Mouse (Mus musculus) CH12.LX (cell line): ENCODE measurements around the gene Frs2. TPM values are rescaled to one million over a fixed set of nuclear protein-coding genes. Genes with fewer than 3 reads are reported as not detected.

Experiments
- DNase-seq: peaks from one replicate; pipeline ENCODE4 v3.0.0-alpha.2; 2013; ENCODE audit errors: extremely low read depth
- H3K27ac ChIP-seq: 2 replicates; pipeline ENCODE4 v1.5.1; 2012; ENCODE audit warnings: low read depth, mild to moderate bottlenecking, control low read depth, moderate library complexity; ENCODE audit not compliant: insufficient read depth
- H3K27me3 ChIP-seq: replicated peaks from 2 replicates; pipeline ENCODE3; 2012; ENCODE audit warnings: inconsistent platforms
- H3K36me3 ChIP-seq, 2 experiments: replicated peaks in 1 of 2; 2 replicates each; pipeline versions ENCODE3 to v1.6.1; 2012; ENCODE audit warnings: inconsistent platforms in 1 of 2, low read length in 1 of 2, mild to moderate bottlenecking in 1 of 2, mixed read lengths in 1 of 2, moderate library complexity in 1 of 2; ENCODE audit not compliant: control insufficient read depth in 1 of 2, insufficient read depth in 1 of 2
- H3K4me1 ChIP-seq, 2 experiments: 2 replicates each; pipeline ENCODE4 v1.6.1; 2012; ENCODE audit warnings: inconsistent platforms in 1 of 2, moderate library complexity in 1 of 2; ENCODE audit not compliant: insufficient read depth in 2 of 2, control insufficient read depth in 1 of 2
- H3K4me2 ChIP-seq: 2 replicates; pipeline ENCODE4 v1.6.1; 2012; ENCODE audit warnings: low read depth, mild to moderate bottlenecking, control low read depth; ENCODE audit not compliant: poor library complexity, insufficient read depth, severe bottlenecking
- H3K4me3 ChIP-seq, 3 experiments: fragments of 150-350 bp in 1 of 3; sonication (generic) in 1 of 3; replicated peaks in 1 of 3; 2 replicates each; pipeline versions ENCODE3 to v1.5.1; 2011 to 2012; ENCODE audit warnings: low read depth in 2 of 3, low read length in 2 of 3, mild to moderate bottlenecking in 2 of 3, moderate library complexity in 2 of 3, control low read depth in 1 of 3, improper control_type of control experiment in 1 of 3, inconsistent platforms in 1 of 3, mixed read lengths in 1 of 3; ENCODE audit not compliant: poor library complexity in 1 of 3
- H3K79me2 ChIP-seq: replicated peaks from 2 replicates; pipeline ENCODE4 v1.6.1; 2012; ENCODE audit warnings: mild to moderate bottlenecking, moderate library complexity; ENCODE audit not compliant: control insufficient read depth, poor library complexity, insufficient read depth, severe bottlenecking; ENCODE audit errors: extremely low read depth
- H3K9ac ChIP-seq: 2 replicates; pipeline ENCODE4 v1.6.1; 2012; ENCODE audit warnings: low read depth, mild to moderate bottlenecking, control low read depth, moderate library complexity; ENCODE audit not compliant: insufficient read depth
- H3K9me3 ChIP-seq: replicated peaks from 2 replicates; pipeline ENCODE3; 2012; ENCODE audit warnings: low read length, inconsistent platforms, mixed read lengths
- CHD2 ChIP-seq: IDR thresholded peaks from 2 replicates; pipeline ENCODE4 v1.6.1; 2011; ENCODE audit warnings: low read length, improper control_type of control experiment
- CTCF ChIP-seq, 2 experiments: IDR thresholded peaks in 1 of 2; conservative IDR thresholded peaks in 1 of 2; 2 replicates each; pipeline ENCODE4 v1.5.1; 2011 to 2012; ENCODE audit warnings: low read depth in 2 of 2, low read length in 2 of 2, improper control_type of control experiment in 1 of 2, inconsistent platforms in 1 of 2, mild to moderate bottlenecking in 1 of 2, moderate library complexity in 1 of 2
- EP300 ChIP-seq: IDR thresholded peaks from 2 replicates; pipeline ENCODE4 v1.6.1; 2011; ENCODE audit warnings: low read length, improper control_type of control experiment
- GABPA ChIP-seq: IDR thresholded peaks from 2 replicates; pipeline ENCODE4 v1.6.1; 2012; ENCODE audit warnings: low read depth, low read length, improper control_type of control experiment, inconsistent platforms; ENCODE audit not compliant: insufficient replicate concordance
- HCFC1 ChIP-seq: IDR thresholded peaks from 2 replicates; pipeline ENCODE4 v1.6.1; 2012; ENCODE audit warnings: low read depth, mild to moderate bottlenecking, inconsistent platforms, low read length, improper control_type of control experiment
- KAT2A ChIP-seq: IDR thresholded peaks from 2 replicates; pipeline ENCODE4 v1.6.1; 2012; ENCODE audit warnings: low read length, improper control_type of control experiment, inconsistent platforms; ENCODE audit not compliant: insufficient replicate concordance
- MAFK ChIP-seq: IDR thresholded peaks from 2 replicates; pipeline ENCODE4 v1.6.1; 2011; ENCODE audit warnings: low read length, improper control_type of control experiment; ENCODE audit not compliant: insufficient replicate concordance
- MAX ChIP-seq: IDR thresholded peaks from 2 replicates; pipeline ENCODE4 v1.6.1; 2011; ENCODE audit warnings: low read length, improper control_type of control experiment
- MAZ ChIP-seq: IDR thresholded peaks from 2 replicates; pipeline ENCODE4 v1.6.1; 2012; ENCODE audit warnings: low read depth, mild to moderate bottlenecking, inconsistent platforms, low read length, improper control_type of control experiment, moderate library complexity
- POLR2A ChIP-seq: IDR thresholded peaks from 2 replicates; pipeline ENCODE4 v1.6.1; 2011; ENCODE audit warnings: low read depth, mild to moderate bottlenecking, improper control_type of control experiment, low read length
- RCOR1 ChIP-seq: conservative IDR thresholded peaks from 2 replicates; pipeline ENCODE4 v1.6.1; 2012; ENCODE audit warnings: low read depth, mild to moderate bottlenecking, inconsistent platforms, low read length, improper control_type of control experiment
- SIN3A ChIP-seq: IDR thresholded peaks from 2 replicates; pipeline ENCODE4 v1.6.1; 2012; ENCODE audit warnings: low read length, improper control_type of control experiment, inconsistent platforms
- TCF12 ChIP-seq: IDR thresholded peaks from 2 replicates; pipeline ENCODE4 v1.6.1; 2014; ENCODE audit warnings: low read depth, mild to moderate bottlenecking, inconsistent platforms, low read length, improper control_type of control experiment
- UBTF ChIP-seq: IDR thresholded peaks from 2 replicates; pipeline ENCODE4 v1.6.1; 2012; ENCODE audit warnings: low read depth, mild to moderate bottlenecking, inconsistent platforms, low read length, improper control_type of control experiment, moderate library complexity
- USF2 ChIP-seq: conservative IDR thresholded peaks from 2 replicates; pipeline ENCODE4 v1.6.1; 2011; ENCODE audit warnings: low read depth, low read length, improper control_type of control experiment
- ZC3H11A ChIP-seq: IDR thresholded peaks from 2 replicates; pipeline ENCODE4 v1.6.1; 2012; ENCODE audit warnings: low read depth, mild to moderate bottlenecking, inconsistent platforms, low read length, improper control_type of control experiment
- ZKSCAN1 ChIP-seq: IDR thresholded peaks from 2 replicates; pipeline ENCODE4 v1.6.1; 2012; ENCODE audit warnings: low read depth, inconsistent platforms, low read length, improper control_type of control experiment, borderline replicate concordance
- dilution Hi-C: fragments of 300-500 bp; cut with MboI; formaldehyde crosslinking; loops from 2 replicates; pipeline ENCODE4 v1.14.3; 2020; ENCODE audit warnings: low sequenced_read_pairs; ENCODE audit not compliant: extremely low pct_unique_long_range_greater_than_20kb, extremely low pct_ligation_motif_present
- in situ Hi-C: fragments of 300-500 bp; cut with MboI; formaldehyde crosslinking; loops from 3 replicates; pipeline ENCODE4 v1.14.3; 2019; ENCODE audit warnings: low sequenced_read_pairs, low pct_ligation_motif_present, low pct_unique_long_range_greater_than_20kb, mixed read lengths
- polyA plus RNA-seq: library from polyadenylated mRNA; unstranded; fragments of >175 nt; gene quantifications from 2 replicates; pipeline ENCODE4 v1.2.1, GENCODE M21; 2012; ENCODE audit warnings: low read depth; ENCODE audit not compliant: insufficient read length
- total RNA-seq, 2 experiments: library from RNA; depleted of rRNA; stranded (reverse); fragments of 300-350 nt in 1 of 2; fragments of >200 nt in 1 of 2; gene quantifications; 2 replicates each; pipeline ENCODE4 v1.2.3; 2012 to 2014

The Frs2 gene
- total and polyA plus RNA-seq, 3 experiments, result 4.3 to 10.4 (median 5.6) TPM

- TF ChIP-seq ZC3H11A (no peak), GABPA (no peak), CHD2 (no peak), MAX (peak; percentile 90), MAZ (peak; percentile 30; the same call in 1 of the 2 replicates), MAFK (no peak), ZKSCAN1 (no peak), HCFC1 (peak; percentile 83), EP300 (no peak), KAT2A (peak; percentile 55; the same call in 1 of the 2 replicates)
- TF ChIP-seq, all 38 proteins: peak for 17
Measured at GRCm38 (mm10) chr10:117063254-117064021, 84.9 kb downstream of the Frs2 start, which contains the start of gene Cct2 (continued).

GRCm38 (mm10) chr10:117062894-117063253, 85.5 kb downstream of the Frs2 start:
- no peak for DNase-seq
- TF ChIP-seq RCOR1, result no peak
- TF ChIP-seq SIN3A, result no peak; the same call in 1 of the 2 replicates
- no peak for TF ChIP-seq TCF12
- H3K9me3 ChIP-seq, result no peaks in the 10 kb centered on the region
- H3K36me3 ChIP-seq, result peaks cover 39 to 43% of the 10 kb centered on the region in 2 experiments
- peaks cover 47% of the 10 kb centered on the region for H3K79me2 ChIP-seq
- dilution Hi-C loops, result no loop called here
- peak overlapping the region; percentile 76; the same call in 1 of the 2 replicates for H3K4me2 ChIP-seq
- H3K4me3 ChIP-seq, result peak overlapping the region; percentile 83 to 92 (median 85)
- H3K9ac ChIP-seq, result peak overlapping the region; percentile 82
- peaks cover 9 to 35% of the 10 kb centered on the region in 2 experiments; a peak in 3 of 4 replicates for H3K4me1 ChIP-seq
- H3K27me3 ChIP-seq, result no peaks in the 10 kb centered on the region
- 0 out of 2 replicates have a peak overlapping the region, but pooled peaks have one; percentile 8 for H3K27ac ChIP-seq
- in situ Hi-C loops, result no loop called here

- H3K9me3 ChIP-seq, result no peaks in the 10 kb centered on the region
- dilution Hi-C loops, result no loop called here
- H3K4me1 ChIP-seq, result peaks cover 9 to 19% of the 10 kb centered on the region in 2 experiments; a peak in 3 of 4 replicates
- in situ Hi-C loops, result loop anchor here (5.0 kb wide), 1 partner anchor 147 kb away; no protein-coding TSS in a partner anchor
- H3K9ac ChIP-seq, result no peak overlapping the region
- no peaks in the 10 kb centered on the region for H3K27me3 ChIP-seq
- peaks cover 30% of the 10 kb centered on the region for H3K79me2 ChIP-seq
- no peak overlapping the region for H3K27ac ChIP-seq
- H3K36me3 ChIP-seq, result peaks cover 89 to 99% of the 10 kb centered on the region in 2 experiments
- H3K4me3 ChIP-seq, result no peak overlapping the region
- no peak for DNase-seq
- TF ChIP-seq UBTF (no peak), CTCF (conservative IDR thresholded peaks at IDR 0.05 in 1 of 2, IDR thresholded peaks at IDR 0.05 in 1 of 2; ENCODE audit: low read depth in 2 of 2, low read length in 2 of 2) (peak in 1 of 2 experiments; percentile 49; a peak in 2 of 4 replicates), TCF12 (no peak), USF2 (no peak), POLR2A (no peak)
- H3K4me2 ChIP-seq, result no peak overlapping the region
Measured at GRCm38 (mm10) chr10:117055668-117056067, 92.7 kb downstream of the Frs2 start.
